Mouse (Mus musculus) midbrain, embryonic 14.5 days (tissue): Measurements from ENCODE around the gene Tpsab1. TPM values are rescaled to one million over a fixed set of nuclear protein-coding genes. Genes with fewer than 3 reads are reported as not detected.

Experiments
- ATAC-seq: fragments of 200-750 bp; cut with Nextera tagmentation; 2 replicates; pipeline ENCODE4 v1.8.0; 2017; ENCODE audit warnings: moderate number of reproducible peaks, moderate library complexity; ENCODE audit not compliant: low FRiP score, low TSS enrichment
- DNase-seq: peaks from one replicate; pipeline ENCODE4 v3.0.0-alpha.2; 2015
- H3K27ac ChIP-seq: fragments of 300-500 bp; sonication (generic); replicated peaks from 2 replicates; pipeline ENCODE4 v1.5.1; 2014; ENCODE audit warnings: mild to moderate bottlenecking, low read depth, low read length, moderate library complexity
- H3K27me3 ChIP-seq: fragments of 300-500 bp; sonication (generic); 2 replicates; pipeline ENCODE4 v1.6.1; 2014; ENCODE audit warnings: low read length, control low read depth, mixed read lengths; ENCODE audit not compliant: control insufficient read depth, insufficient read depth
- H3K36me3 ChIP-seq: fragments of 300-500 bp; sonication (generic); 2 replicates; pipeline ENCODE4 v1.6.1; 2014; ENCODE audit warnings: low read length, control low read depth; ENCODE audit not compliant: control insufficient read depth, insufficient read depth
- H3K4me1 ChIP-seq: fragments of 300-500 bp; sonication (generic); 2 replicates; pipeline ENCODE4 v1.6.1; 2014; ENCODE audit warnings: mild to moderate bottlenecking, antibody characterized with exemption, low read length, control low read depth; ENCODE audit not compliant: control insufficient read depth, insufficient read depth
- H3K4me2 ChIP-seq: fragments of 300-500 bp; sonication (generic); 2 replicates; pipeline ENCODE4 v1.6.1; 2014; ENCODE audit warnings: mild to moderate bottlenecking, low read length, moderate library complexity
- H3K4me3 ChIP-seq: fragments of 300-500 bp; sonication (generic); replicated peaks from 2 replicates; pipeline ENCODE4 v1.5.1; 2014; ENCODE audit warnings: low read depth, low read length
- H3K9ac ChIP-seq: fragments of 300-500 bp; sonication (generic); replicated peaks from 2 replicates; pipeline ENCODE4 v1.6.1; 2014; ENCODE audit warnings: mild to moderate bottlenecking, low read length, moderate library complexity
- H3K9me3 ChIP-seq: fragments of 300-500 bp; sonication (generic); 2 replicates; pipeline ENCODE4 v1.6.1; 2016; ENCODE audit warnings: low read length, control low read depth, mixed read lengths; ENCODE audit not compliant: control insufficient read depth
- WGBS: fragments of 180-500 bp; shearing (Covaris S2); extraction: QIAGEN DNeasy Blood & Tissue Kit; methylation state at CpG from one replicate; pipeline ENCODE4 v1.1.7; 2014; 5-methylcytosine and 5-hydroxymethylcytosine counted together
- polyA plus RNA-seq: library from polyadenylated mRNA; unstranded; fragments of >200 nt; fragmentation: Nextera tagmentation; extraction: Ambion mirVana; gene quantifications from 2 replicates; pipeline ENCODE4 v1.2.1, GENCODE M21; 2014

Tpsab1 gene
- polyA plus RNA-seq, 1 experiment from 2014 or later: not detected

DNA sequence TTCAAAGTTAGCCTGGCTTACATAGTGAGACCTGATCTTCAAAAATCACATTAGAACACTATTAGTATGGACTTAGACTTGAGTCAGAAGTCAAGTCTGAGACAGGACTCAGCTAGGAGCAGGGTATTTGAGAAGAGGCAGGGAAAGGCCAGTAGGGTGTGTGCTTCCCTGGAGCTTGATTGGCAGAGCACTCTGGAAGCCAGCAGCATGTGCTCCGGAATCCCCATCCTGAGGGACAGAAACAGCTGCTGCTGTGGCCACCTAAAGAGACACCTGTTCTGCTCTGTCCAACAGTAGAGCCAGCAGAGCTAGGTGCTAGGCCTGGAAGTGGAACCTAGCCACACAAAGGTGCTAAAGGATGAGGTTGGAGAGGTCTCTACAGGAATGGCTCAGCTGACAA is 51.3 kb downstream of the Tpsab1 start:
- Histone ChIP-seq H3K4me2 (no peak overlapping the region), H3K27ac (no peak overlapping the region), H3K9ac (no peak overlapping the region), H3K4me3 (no peak overlapping the region), H3K4me1 (no peaks in the 10 kb centered on the region), H3K27me3 (no peaks in the 10 kb centered on the region), H3K9me3 (no peaks in the 10 kb centered on the region), H3K36me3 (no peaks in the 10 kb centered on the region)
- ATAC-seq (no peak), DNase-seq (no peak)
- 54% methylated on average over 1 of the region's 1 CpGs for WGBS

DNA sequence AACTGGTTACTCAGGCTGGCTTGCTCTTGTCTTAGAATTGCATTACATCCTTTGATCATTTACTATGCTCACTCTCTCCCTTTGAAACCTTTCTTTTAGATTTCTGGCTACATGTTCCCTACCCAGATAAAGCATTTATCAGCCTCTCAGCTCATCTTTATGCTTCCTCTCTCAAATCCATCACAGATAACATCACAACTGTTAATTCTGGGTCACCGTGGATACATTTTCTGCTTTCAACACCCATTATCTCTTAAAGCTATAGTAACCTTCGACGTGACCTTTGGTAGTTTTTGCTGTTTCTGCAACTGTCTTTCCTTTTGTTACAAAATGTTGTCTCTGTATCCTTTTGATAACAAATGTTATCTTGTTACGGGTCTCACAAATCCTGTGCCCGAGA is 51.9 kb downstream of the Tpsab1 start:
- Histone ChIP-seq H3K27me3 (no peaks in the 10 kb centered on the region), H3K4me2 (no peak overlapping the region), H3K36me3 (no peaks in the 10 kb centered on the region), H3K4me1 (no peaks in the 10 kb centered on the region), H3K4me3 (no peak overlapping the region), H3K9ac (no peak overlapping the region), H3K9me3 (no peaks in the 10 kb centered on the region), H3K27ac (no peak overlapping the region)
- no peak for DNase-seq
- 78% methylated on average over 5 of the region's 5 CpGs for WGBS
- ATAC-seq: no peak

Other genes starting within 250 kb of the Tpsab1 start
- 34.1 and 34.4 TPM in 2 replicates for gene Telo2, start 229.6 kb downstream of the Tpsab1 start, polyA plus RNA-seq
- not detected in 2 replicates for gene Ptx4, start 224.8 kb downstream of the Tpsab1 start, polyA plus RNA-seq
- gene Clcn7, start 212.2 kb downstream of the Tpsab1 start, polyA plus RNA-seq: 26.3 and 29.9 TPM in 2 replicates
- not detected in 2 replicates for gene Ccdc154, start 183.1 kb downstream of the Tpsab1 start, polyA plus RNA-seq
- not detected in 2 replicates for gene Gm38655, start 170.1 kb downstream of the Tpsab1 start, polyA plus RNA-seq
- 33.6 and 34.3 TPM in 2 replicates for gene BC003965, start 161.0 kb downstream of the Tpsab1 start, polyA plus RNA-seq
- 9.2 and 9.5 TPM in 2 replicates for gene Unkl, start 157.2 kb downstream of the Tpsab1 start, polyA plus RNA-seq
- gene Gnptg, start 105.4 kb downstream of the Tpsab1 start, polyA plus RNA-seq: 79.0 and 83.9 TPM in 2 replicates
- 52.1 and 56.9 TPM in 2 replicates for gene Tsr3, start 105.4 kb downstream of the Tpsab1 start, polyA plus RNA-seq
- 11.6 and 17.7 TPM in 2 replicates for gene Baiap3, start 89.2 kb downstream of the Tpsab1 start, polyA plus RNA-seq
- gene Ube2i, start 70.9 kb downstream of the Tpsab1 start, polyA plus RNA-seq: 505 and 564 TPM in 2 replicates
- gene Prss34, start 47.2 kb downstream of the Tpsab1 start, polyA plus RNA-seq: not detected in 2 replicates
- gene Prss28, start 36.9 kb downstream of the Tpsab1 start, polyA plus RNA-seq: not detected in 2 replicates
- not detected in 2 replicates for gene Prss29, start 26.9 kb downstream of the Tpsab1 start, polyA plus RNA-seq
- gene Tpsb2, start 20.7 kb upstream of the Tpsab1 start, polyA plus RNA-seq: 0.20 TPM in 1 of 2 replicates, not detected in the other
- 0.61 and 1.2 TPM in 2 replicates for gene Tpsg1, start 23.7 kb upstream of the Tpsab1 start, polyA plus RNA-seq
- gene Cacna1h, start 88.2 kb upstream of the Tpsab1 start, polyA plus RNA-seq: 11.3 and 15.0 TPM in 2 replicates
- gene Tekt4, start 109.1 kb upstream of the Tpsab1 start, polyA plus RNA-seq: 0.46 and 0.50 TPM in 2 replicates
- 0.36 and 0.61 TPM in 2 replicates for gene Sstr5, start 151.7 kb upstream of the Tpsab1 start, polyA plus RNA-seq
- 8.0 and 13.5 TPM in 2 replicates for gene Sox8, start 225.1 kb upstream of the Tpsab1 start, polyA plus RNA-seq
- gene Lmf1, start 233.5 kb upstream of the Tpsab1 start, polyA plus RNA-seq: 19.5 and 20.8 TPM in 2 replicates